Mouse (Mus musculus) megakaryocyte progenitor cell, adult 5-6 weeks (primary cell): ENCODE results near the gene Tnks1bp1. TPM values are rescaled to one million over a fixed set of nuclear protein-coding genes. Genes with fewer than 3 reads are reported as not detected.

Experiments
- ATAC-seq: replicated peaks from 2 replicates; pipeline ENCODE4 v1.8.0; 2016; ENCODE audit warnings: mild to moderate bottlenecking, moderate TSS enrichment, inconsistent platforms; ENCODE audit not compliant: poor library complexity
- total RNA-seq, 2 experiments: library from RNA; stranded (forward) in 1 of 2; stranded (reverse) in 1 of 2; fragments of 157-497, 149-512 nt in 1 of 2; fragments of 200-1000 nt in 1 of 2; gene quantifications; 2 replicates each; pipeline versions ENCODE4 v1.2.3 to v1.2.4; 2015 to 2017

Tnks1bp1 gene
- total RNA-seq, 2 experiments from 2014 or later = 0.59 to 1.6 TPM

DNA sequence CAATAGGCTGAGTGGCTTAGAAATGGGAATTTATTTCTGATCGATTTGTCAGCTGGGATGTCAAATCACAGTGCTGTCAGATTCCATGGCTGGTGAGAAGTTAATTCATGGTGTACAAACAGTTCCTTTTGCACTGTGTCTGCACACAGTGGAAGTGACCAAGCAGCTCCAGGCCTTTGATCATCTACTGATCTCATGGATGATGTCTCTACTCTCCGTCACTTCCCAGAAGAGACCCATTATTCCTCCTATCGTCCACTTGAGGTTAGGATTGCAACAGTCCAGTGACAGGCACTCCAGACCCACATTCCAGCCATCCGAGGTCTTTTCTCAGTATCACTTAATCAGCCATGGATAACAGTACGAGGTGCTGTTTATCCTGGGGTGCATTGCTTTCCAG is 25.9 kb downstream of the Tnks1bp1 start:
- ATAC-seq = no peak

DNA sequence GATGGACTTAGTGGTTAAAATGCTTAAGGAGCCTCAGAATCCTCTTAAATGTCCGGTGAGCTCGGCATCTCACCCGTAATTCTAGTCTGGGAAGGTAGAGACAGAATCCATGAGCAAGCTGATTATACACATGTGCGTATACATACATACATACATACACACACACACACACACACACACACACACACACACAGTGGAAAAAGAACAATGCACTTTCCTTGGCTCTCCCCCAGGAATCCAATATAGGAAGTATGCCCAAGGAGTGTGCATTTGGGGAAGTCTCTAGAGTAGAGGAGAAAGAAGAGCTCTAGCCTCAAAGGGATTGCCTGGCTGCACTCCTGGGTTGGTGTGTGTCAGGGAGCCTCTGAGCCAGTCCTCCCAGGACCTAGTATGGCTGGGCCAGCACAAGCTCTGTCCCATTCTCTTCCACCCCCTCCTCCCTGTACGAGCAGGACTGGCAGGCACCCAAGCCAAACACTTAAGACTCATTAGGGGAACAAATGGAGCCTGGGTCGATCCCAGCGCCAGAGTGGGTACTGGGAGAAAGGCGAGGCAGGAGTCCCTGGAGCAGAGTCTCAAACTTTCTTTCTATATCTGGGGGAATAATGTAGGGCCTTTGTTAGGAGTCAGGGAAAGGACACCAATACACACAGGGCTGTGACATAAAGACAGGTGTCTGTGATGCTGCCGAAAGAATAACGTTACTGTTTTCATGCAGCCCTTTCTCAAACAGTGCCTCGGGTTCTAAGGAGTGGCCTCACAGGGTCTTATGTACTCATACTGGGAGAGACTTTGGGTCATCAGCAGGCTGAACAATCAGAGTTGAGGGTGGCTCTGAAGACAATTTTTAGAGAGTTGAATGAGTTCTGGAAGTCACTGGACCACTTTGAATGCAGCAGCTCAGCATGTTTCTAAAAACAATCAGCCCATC is 41.2 kb downstream of the Tnks1bp1 start:
- ATAC-seq = peak; percentile 42; the same call in 1 of the 2 replicates

DNA sequence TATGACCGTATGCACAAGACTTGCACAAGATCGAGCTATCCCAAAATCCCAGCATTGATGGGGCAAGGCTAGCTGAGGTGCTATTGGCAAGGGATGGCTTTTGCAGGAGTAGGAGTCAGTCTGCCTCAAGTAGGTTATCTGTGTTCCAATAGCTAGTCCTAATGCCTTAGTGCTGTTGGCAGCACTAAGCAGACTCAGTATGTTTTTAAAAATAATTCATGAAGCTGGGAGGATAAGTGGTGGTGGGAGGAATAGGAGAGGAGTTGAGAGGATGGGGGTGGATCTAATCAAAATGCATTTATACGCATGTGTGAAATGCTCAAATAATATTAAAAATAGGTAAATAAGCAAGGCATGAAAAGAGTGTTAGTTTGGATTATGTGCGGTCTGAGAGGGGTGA is 43.5 kb downstream of the Tnks1bp1 start:
- no peak for ATAC-seq

DNA sequence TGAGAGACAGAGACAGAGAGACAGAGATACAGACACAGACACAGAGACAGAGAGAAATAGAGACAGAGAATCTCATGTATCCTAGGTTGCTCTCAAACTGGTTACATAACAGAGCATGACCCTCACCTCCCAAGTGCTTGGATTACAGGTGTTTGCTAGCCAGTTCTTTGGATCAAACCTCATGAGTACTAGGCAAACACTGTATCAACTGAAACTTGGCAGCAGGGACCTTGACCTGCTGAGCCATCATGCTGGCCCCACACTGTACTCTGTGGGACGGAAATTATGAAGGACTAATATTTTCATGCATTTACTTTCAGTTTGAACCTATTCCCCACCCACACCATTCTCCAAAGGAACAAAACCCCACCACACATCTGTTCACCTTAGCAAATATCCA is 45.6 kb downstream of the Tnks1bp1 start:
- ATAC-seq = no peak

DNA sequence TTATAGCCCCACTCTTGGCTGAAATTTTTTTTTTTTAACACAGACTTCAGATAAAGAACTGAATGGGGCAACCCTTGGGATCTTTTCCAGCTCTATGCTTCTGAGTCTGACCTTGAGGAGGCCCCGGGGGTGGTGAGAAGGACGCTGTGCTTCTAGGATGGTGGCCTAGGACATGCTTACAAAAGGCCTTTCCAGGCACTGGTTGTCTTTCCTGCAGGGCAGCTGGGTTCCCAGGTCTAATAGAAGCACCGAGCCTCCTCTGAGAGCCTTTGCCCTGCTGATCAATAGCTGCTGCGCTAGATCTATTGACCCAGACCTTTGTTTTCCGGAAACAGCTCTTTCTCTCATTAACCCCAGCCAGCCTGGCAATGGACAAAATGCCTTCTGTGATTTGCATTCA is 48.1 kb downstream of the Tnks1bp1 start:
- ATAC-seq = no peak

DNA sequence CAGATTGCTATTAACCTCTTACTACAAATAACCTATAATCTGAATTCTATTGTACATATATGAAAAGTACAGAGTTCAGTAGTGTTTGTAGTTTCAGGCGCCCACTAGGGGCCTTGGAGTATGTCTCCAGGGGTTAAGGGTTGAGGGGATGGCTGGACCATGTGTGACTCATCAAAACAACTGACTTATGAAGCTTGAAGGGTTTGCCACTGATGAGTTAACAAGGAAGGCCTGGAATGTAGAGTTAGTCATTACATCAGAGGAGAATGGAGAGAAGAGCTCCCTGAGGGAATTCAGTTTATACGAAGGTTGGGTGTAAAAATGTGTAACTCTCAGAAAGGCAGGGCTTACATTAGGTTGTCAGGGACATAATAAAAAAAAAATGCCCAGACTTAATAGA is 50.2 kb downstream of the Tnks1bp1 start:
- no peak for ATAC-seq

DNA sequence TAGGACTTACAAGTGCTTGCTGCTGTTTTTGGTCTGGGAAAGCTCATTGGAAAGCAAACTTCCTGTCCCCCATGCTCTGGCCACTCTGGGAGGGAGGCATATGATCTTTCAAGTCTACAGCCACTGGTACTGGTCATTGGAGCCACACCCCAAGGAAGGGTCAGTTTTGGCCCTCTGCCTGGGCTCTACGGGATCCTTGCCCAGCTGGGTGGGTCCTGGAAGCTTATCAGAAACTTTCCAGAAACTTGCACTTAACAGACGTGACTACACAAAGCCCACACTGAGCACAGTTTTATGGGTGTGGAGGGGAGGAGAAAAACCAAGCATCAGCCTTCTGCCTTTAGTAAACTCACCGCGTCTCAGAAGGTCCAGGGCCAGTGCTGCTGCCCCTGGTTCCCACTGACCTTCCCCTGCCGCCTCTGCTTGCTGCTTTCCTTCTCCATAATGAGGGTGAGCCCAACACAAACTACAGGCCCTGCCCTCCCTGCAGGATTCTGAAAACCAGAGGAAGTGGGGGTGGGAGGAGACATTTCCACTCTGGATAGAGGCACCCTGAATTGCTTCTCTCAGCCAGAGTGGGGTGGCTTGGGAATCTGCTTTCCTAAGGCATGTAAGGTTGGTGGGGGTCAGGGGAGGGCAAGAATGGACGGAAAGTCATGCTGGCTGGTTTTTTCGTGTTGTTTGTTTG is 51.1 kb downstream of the Tnks1bp1 start:
- no peak for ATAC-seq

DNA sequence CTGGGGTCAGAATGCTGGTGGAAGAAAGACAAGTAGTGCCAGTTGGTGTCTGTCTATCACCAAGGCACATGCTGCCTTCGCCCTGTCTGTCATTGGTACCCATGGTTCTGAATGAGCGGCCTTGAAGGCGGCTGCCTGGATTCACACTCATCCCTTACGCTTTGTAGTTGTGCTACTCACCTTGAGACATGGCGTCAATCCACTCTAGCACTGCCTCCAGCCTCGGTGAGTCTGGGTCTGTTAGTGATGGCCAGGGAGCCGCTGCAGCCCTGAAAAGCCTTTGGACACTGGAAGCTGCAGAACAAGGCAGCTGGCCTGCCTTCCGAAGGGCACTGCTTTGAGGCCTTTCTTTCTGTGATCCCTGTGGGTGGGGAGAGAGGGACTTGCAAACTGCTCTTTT is 55.4 kb downstream of the Tnks1bp1 start:
- no peak for ATAC-seq

DNA sequence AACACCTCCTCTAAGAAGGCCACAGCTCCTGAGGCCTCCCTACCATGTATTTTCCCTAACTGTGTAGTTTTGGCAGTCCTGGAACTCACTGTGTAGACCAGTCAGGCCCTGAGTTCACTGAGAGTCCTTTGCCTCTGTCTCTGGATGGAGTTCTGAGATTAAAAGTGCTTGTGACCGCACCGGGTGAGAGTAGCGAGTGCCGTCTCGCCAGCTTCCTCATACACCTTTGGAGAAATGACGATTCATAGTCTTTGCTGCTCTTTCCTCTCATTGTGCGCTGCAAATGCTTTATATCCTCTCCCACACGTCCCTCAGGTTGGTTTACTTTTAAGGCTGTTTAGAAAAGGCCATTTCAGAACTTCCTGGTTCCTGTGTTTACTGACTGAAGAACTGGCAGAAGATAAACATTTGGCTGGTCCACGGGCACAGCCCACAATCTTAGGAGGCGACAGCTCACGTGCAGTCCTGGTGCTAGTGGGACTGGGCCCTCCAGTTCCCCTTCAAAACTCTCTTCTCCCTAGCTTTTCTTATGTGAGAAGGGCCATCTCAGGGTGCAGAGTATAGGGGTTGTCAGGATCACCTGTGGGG is 57.7 kb downstream of the Tnks1bp1 start:
- peak; percentile 31 for ATAC-seq

DNA sequence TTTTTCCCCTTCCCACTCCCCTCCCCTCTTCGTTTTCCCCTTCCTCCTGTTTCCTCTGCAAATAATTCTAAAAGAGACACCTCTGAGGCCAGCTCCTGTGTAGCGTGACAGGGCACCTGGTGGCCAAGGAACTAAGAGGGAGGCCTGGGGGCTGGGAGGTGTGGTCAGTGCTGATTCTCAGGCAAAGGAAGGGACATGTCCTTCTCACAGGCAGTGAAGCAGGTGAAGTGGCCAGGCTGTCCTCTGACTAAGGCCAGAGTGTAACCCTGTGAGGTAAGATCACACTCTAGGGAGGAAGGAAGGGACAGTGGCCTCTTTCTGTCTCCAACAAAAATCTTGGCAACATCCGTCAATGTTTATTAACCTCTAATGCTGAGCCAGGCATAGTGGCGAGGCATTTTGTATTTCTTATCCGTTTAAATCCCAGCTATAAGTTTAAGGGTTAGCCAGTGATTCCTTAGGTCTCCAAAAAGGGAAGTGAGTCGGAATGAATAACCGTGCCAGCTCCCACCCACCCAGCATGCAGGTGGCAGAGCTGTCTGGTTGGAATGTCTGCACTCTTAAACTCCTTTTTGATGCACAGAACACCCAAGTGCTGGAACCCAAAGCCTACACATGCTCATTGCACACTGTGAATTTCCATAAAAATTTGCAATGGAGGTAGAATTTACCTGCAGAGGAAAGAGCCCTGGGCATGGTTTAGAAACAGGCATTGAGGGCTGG is 58.4 kb downstream of the Tnks1bp1 start:
- ATAC-seq = no peak

DNA sequence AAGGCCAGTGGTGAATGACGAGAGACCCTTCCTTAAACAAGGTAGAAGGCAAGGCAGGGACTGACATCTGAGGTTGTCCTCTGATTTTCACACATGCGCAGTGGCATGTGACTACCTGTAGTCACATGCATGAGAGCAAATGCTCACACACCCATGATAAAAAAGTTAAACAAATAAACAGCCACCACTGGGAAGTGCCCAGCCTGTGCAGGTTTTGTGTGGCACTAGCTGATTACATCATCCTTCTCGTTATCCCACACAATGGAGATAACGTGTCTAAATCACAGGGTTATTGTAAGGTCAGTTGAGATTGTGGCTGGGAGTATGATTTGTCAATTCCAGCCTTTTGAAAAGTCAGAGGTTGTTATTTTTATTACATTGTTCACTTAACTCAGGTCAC is 59.1 kb downstream of the Tnks1bp1 start:
- ATAC-seq = peak; percentile 29; the same call in 1 of the 2 replicates

DNA sequence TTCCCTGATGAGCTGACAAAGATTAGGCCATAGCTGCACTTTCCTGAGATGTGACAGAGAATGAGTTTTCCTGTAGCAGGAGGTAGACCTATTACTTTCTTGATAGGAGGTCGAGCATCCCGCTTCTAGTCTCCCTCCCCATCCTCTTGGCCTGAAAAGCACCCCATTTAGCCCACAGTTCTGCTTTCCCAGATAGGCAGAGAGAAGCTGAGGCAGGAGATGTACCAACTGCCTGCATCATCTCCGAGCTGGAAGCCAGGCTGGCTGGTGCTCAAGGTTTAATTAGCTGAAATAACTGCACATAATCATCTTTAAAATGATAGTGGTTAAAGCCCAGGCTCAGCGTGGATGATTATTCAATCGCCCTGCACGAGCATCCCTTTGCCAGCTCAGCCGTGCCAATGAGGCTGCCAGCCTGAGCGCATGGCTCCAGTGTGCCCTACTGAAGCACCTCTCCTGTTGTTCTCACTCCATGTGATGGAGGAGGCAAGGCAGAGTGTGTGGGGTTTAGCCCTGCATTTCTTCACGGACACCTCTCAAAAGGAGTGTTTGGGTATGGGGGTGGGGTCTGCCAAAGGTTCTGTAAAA is 62.6 kb downstream of the Tnks1bp1 start:
- no peak for ATAC-seq

Other genes with a start within 250 kb of the Tnks1bp1 start
- 9.6 and 11.2 TPM in 2 replicates for gene Ube2l6, start 249.2 kb upstream of the Tnks1bp1 start, total RNA-seq (2015)
- 8.5 and 12.7 TPM in 2 replicates for gene Ube2l6, start 249.2 kb upstream of the Tnks1bp1 start, total RNA-seq (2017)
- not detected in 2 replicates for gene Smtnl1, start 225.4 kb upstream of the Tnks1bp1 start, total RNA-seq (2015)
- 0.24 TPM in 1 of 2 replicates, not detected in the other for gene Smtnl1, start 225.4 kb upstream of the Tnks1bp1 start, total RNA-seq (2017)
- 40.2 and 55.6 TPM in 2 replicates for gene Timm10, start 221.0 kb upstream of the Tnks1bp1 start, total RNA-seq (2015)
- gene Timm10, start 221.0 kb upstream of the Tnks1bp1 start, total RNA-seq (2017) = 39.6 and 46.2 TPM in 2 replicates
- gene Slc43a1, start 209.2 kb upstream of the Tnks1bp1 start, total RNA-seq (2015) = 25.7 and 33.4 TPM in 2 replicates
- gene Slc43a1, start 209.2 kb upstream of the Tnks1bp1 start, total RNA-seq (2017) = 14.2 and 15.0 TPM in 2 replicates
- not detected in 2 replicates for gene Rtn4rl2, start 161.3 kb upstream of the Tnks1bp1 start, total RNA-seq (2015)
- not detected in 2 replicates for gene Rtn4rl2, start 161.3 kb upstream of the Tnks1bp1 start, total RNA-seq (2017)
- gene Slc43a3, start 111.4 kb upstream of the Tnks1bp1 start, total RNA-seq (2015) = 111 and 119 TPM in 2 replicates
- gene Slc43a3, start 111.4 kb upstream of the Tnks1bp1 start, total RNA-seq (2017) = 94.2 and 94.7 TPM in 2 replicates
- gene Prg2, start 67.6 kb upstream of the Tnks1bp1 start, total RNA-seq (2015) = 43.2 and 74.2 TPM in 2 replicates
- gene Prg2, start 67.6 kb upstream of the Tnks1bp1 start, total RNA-seq (2017) = 135 and 270 TPM in 2 replicates
- gene Prg3, start 59.8 kb upstream of the Tnks1bp1 start, total RNA-seq (2015) = 8.4 and 12.8 TPM in 2 replicates
- gene Prg3, start 59.8 kb upstream of the Tnks1bp1 start, total RNA-seq (2017) = 15.9 and 16.4 TPM in 2 replicates
- 145 and 175 TPM in 2 replicates for gene Ssrp1, start 10.8 kb upstream of the Tnks1bp1 start, total RNA-seq (2015)
- gene Ssrp1, start 10.8 kb upstream of the Tnks1bp1 start, total RNA-seq (2017) = 390 and 507 TPM in 2 replicates
- gene P2rx3, start 10.6 kb upstream of the Tnks1bp1 start, total RNA-seq (2015) = 1.5 and 2.5 TPM in 2 replicates
- gene P2rx3, start 10.6 kb upstream of the Tnks1bp1 start, total RNA-seq (2017) = 0.46 TPM in 1 of 2 replicates, not detected in the other
- 0.02 and 0.05 TPM in 2 replicates for gene Aplnr, start 88.2 kb downstream of the Tnks1bp1 start, total RNA-seq (2015)
- 0.12 TPM in 1 of 2 replicates, not detected in the other for gene Aplnr, start 88.2 kb downstream of the Tnks1bp1 start, total RNA-seq (2017)
- not detected in 2 replicates for gene Lrrc55, start 149.2 kb downstream of the Tnks1bp1 start, total RNA-seq (2015)
- gene Lrrc55, start 149.2 kb downstream of the Tnks1bp1 start, total RNA-seq (2017) = not detected in 2 replicates